ENCODE assay signal across 8 mouse cellular contexts in genomic region chr13:21263910-21264309, GRCm38 (mm10). TPM values are rescaled to one million over a fixed set of nuclear protein-coding genes. Genes with fewer than 3 reads are reported as not detected.
DNase-seq lines count a peak whose midpoint lies in the region; ATAC-seq and TF ChIP-seq lines count a peak whose summit lies in the region.

No protein-coding gene starts in this region.

- DNase-seq in lung, embryonic 14.5 days = peak; percentile 53
- DNase-seq in lung, postnatal 25 days (ENCODE audit: low spot score) = no peak
- no peak for DNase-seq in forebrain, embryonic 10.5 days (ENCODE audit: extremely low spot score, low spot score)
- no peak for DNase-seq in thymus, postnatal 14 days
- no peak for DNase-seq in frontal cortex, postnatal 25 days (ENCODE audit: low spot score in 2 of 2)
- DNase-seq in urinary bladder, postnatal 36 days (ENCODE audit: low spot score in 2 of 2) = no peak

- H3K4me2 ChIP-seq in lung, embryonic 14.5 days = peak overlapping the region; percentile 65
- peak overlapping the region; percentile 57 for H3K4me2 ChIP-seq in limb, embryonic 13.5 days (replicated peaks)
- H3K4me2 ChIP-seq in stomach, embryonic 14.5 days (replicated peaks; ENCODE audit: low read depth, low read length) = peak overlapping the region; percentile 40

- TF ChIP-seq CTCF in lung, embryonic 14.5 days (IDR thresholded peaks at IDR 0.05; ENCODE audit: low read depth) = no peak

- peak overlapping the region; percentile 47 for H3K4me3 ChIP-seq in lung, embryonic 14.5 days (ENCODE audit: low read depth, low read length)
- peak overlapping the region; percentile 63 for H3K4me3 ChIP-seq in forebrain, embryonic 10.5 days
- H3K4me3 ChIP-seq in limb, embryonic 13.5 days = peak overlapping the region; percentile 43
- peak overlapping the region; percentile 33 for H3K4me3 ChIP-seq in stomach, embryonic 14.5 days (ENCODE audit: low read depth, low read length)

- WGBS in lung, embryonic 14.5 days = under 1% methylated on average over 11 of the region's 11 CpGs
- under 1% methylated on average over 11 of the region's 11 CpGs for WGBS in forebrain, embryonic 10.5 days
- 5% methylated on average over 11 of the region's 11 CpGs for WGBS in limb, embryonic 13.5 days
- WGBS in stomach, embryonic 14.5 days = 4% methylated on average over 11 of the region's 11 CpGs

- no peak overlapping the region for H3K27ac ChIP-seq in lung, embryonic 14.5 days (ENCODE audit: low read depth)
- H3K27ac ChIP-seq in forebrain, embryonic 10.5 days = peak overlapping the region; percentile 78
- no peak overlapping the region for H3K27ac ChIP-seq in limb, embryonic 13.5 days
- H3K27ac ChIP-seq in stomach, embryonic 14.5 days (ENCODE audit: low read length) = no peak overlapping the region

- H3K4me1 ChIP-seq in lung, embryonic 14.5 days (ENCODE audit: insufficient read depth) = no peaks in the 10 kb centered on the region; the same call in 1 of the 2 replicates
- peaks cover 18% of the 10 kb centered on the region for H3K4me1 ChIP-seq in forebrain, embryonic 10.5 days
- peaks cover 16% of the 10 kb centered on the region for H3K4me1 ChIP-seq in limb, embryonic 13.5 days
- H3K4me1 ChIP-seq in stomach, embryonic 14.5 days (ENCODE audit: control insufficient read depth, insufficient read depth, low read length) = 0 out of 2 replicates have a peak, but pooled peaks cover 6% of the 10 kb centered on the region

- peak overlapping the region; percentile 40 for H3K9ac ChIP-seq in lung, embryonic 14.5 days
- H3K9ac ChIP-seq in limb, embryonic 13.5 days = no peak overlapping the region
- no peak overlapping the region for H3K9ac ChIP-seq in stomach, embryonic 14.5 days (replicated peaks; ENCODE audit: low read depth, low read length)

- no peaks in the 10 kb centered on the region for H3K36me3 ChIP-seq in lung, embryonic 14.5 days (ENCODE audit: insufficient read depth)
- no peaks in the 10 kb centered on the region for H3K36me3 ChIP-seq in forebrain, embryonic 10.5 days (replicated peaks)
- no peaks in the 10 kb centered on the region for H3K36me3 ChIP-seq in limb, embryonic 13.5 days
- H3K36me3 ChIP-seq in stomach, embryonic 14.5 days (ENCODE audit: control insufficient read depth, insufficient read depth, low read length) = no peaks in the 10 kb centered on the region

- no peaks in the 10 kb centered on the region for H3K27me3 ChIP-seq in lung, embryonic 14.5 days (ENCODE audit: insufficient read depth, low read length)
- H3K27me3 ChIP-seq in forebrain, embryonic 10.5 days (ENCODE audit: poor library complexity, severe bottlenecking) = peaks cover 29% of the 10 kb centered on the region
- peaks cover 25% of the 10 kb centered on the region for H3K27me3 ChIP-seq in limb, embryonic 13.5 days
- H3K27me3 ChIP-seq in stomach, embryonic 14.5 days (ENCODE audit: control insufficient read depth, insufficient read depth, low read length) = no peaks in the 10 kb centered on the region

- ATAC-seq in lung, embryonic 14.5 days (ENCODE audit: insufficient read depth) = no peak
- no peak for ATAC-seq in limb, embryonic 13.5 days (ENCODE audit: low FRiP score, low read depth)
- ATAC-seq in stomach, embryonic 14.5 days (ENCODE audit: insufficient number of reproducible peaks, insufficient read depth, low FRiP score, low read depth) = no peak

- H3K9me3 ChIP-seq in lung, embryonic 14.5 days (ENCODE audit: low read depth, low read length) = no peaks in the 10 kb centered on the region
- no peaks in the 10 kb centered on the region for H3K9me3 ChIP-seq in forebrain, embryonic 10.5 days
- H3K9me3 ChIP-seq in limb, embryonic 13.5 days = no peaks in the 10 kb centered on the region
- H3K9me3 ChIP-seq in stomach, embryonic 14.5 days (ENCODE audit: control insufficient read depth, low read depth, low read length) = no peaks in the 10 kb centered on the region

RNA-seq across cellular contexts. Expression of gene Gpx5, which starts 28.6 kb away (rescaled TPM):
- polyA plus RNA-seq in lung, embryonic 14.5 days (2014; fragmentation: Nextera tagmentation; extraction: Ambion mirVana) = not detected in 2 replicates
- not detected in 2 replicates for polyA plus RNA-seq in forebrain, embryonic 10.5 days (2016; fragmentation: Nextera tagmentation; extraction: Ambion mirVana)
- polyA plus RNA-seq in limb, embryonic 13.5 days (2015; fragmentation: Nextera tagmentation; extraction: Ambion mirVana) = not detected in 2 replicates
- not detected in 2 replicates for polyA plus RNA-seq in stomach, embryonic 14.5 days (2014; fragmentation: Nextera tagmentation; extraction: Ambion mirVana)

RNA-seq across cellular contexts. Expression of gene Gpx6, which starts 48.0 kb away (rescaled TPM):
- not detected in 2 replicates for polyA plus RNA-seq in lung, embryonic 14.5 days (2014; fragmentation: Nextera tagmentation; extraction: Ambion mirVana)
- 0.15 and 0.21 TPM in 2 replicates for polyA plus RNA-seq in forebrain, embryonic 10.5 days (2016; fragmentation: Nextera tagmentation; extraction: Ambion mirVana)
- 0.28 and 0.52 TPM in 2 replicates for polyA plus RNA-seq in limb, embryonic 13.5 days (2015; fragmentation: Nextera tagmentation; extraction: Ambion mirVana)
- polyA plus RNA-seq in stomach, embryonic 14.5 days (2014; fragmentation: Nextera tagmentation; extraction: Ambion mirVana) = not detected in 2 replicates
